Mouse (Mus musculus): ENCODE measurements around the gene Necab2.

The Necab2 gene

DNA sequence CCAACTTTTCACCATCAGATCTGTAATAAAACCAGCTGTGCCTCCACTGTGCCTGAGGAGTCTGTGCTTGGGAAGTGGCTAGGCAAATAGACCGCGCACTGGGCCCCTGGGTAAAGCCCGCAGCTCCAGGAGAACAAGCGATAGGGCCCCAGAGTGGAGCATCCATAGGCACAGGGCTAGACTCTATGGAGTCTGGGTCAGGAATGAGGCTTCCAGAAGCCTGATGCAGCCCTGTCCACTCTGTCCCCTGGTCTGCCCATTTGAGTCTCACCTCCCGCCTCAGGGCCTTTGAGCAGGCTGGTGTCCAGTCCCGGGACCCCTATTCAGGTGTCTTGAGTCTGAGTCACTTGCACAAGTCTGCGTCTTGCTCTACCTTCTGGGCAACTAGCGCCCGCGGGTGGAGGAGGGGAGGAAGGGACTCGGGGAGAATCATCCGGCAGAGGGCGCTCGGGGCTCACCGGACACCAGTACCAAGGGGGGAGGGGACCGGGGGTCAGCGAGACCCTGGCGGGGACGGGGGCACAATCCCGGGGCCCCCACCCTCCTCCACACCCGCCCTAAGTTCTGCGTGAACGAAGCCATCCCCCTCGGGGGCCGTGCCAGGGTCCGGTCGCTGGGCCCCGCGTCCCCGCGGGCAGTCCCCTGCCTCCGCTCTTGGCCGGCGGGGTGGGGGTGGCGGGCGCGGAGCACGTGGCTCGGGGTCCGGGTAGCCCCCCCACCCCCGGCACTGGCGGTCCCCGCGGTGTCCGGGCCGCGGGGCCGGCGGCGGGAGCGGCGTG is at the start of gene Necab2:
TSS of gene Necab2 (plus strand) at position 509 of the 779 bp plus-strand sequence.
- peaks cover 78% of the 10 kb centered on the region for H3K27me3 ChIP-seq (ENCODE audit: insufficient read depth, low read length)
- H3K4me3 ChIP-seq (replicated peaks; ENCODE audit: low read length): peak within 1 kb of the TSS; percentile 83
- TF ChIP-seq CTCF (conservative IDR thresholded peaks at IDR 0.05; ENCODE audit: low read length): peak; percentile 50
- TF ChIP-seq NANOG (IDR thresholded peaks at IDR 0.05; ENCODE audit: borderline replicate concordance, low read length): no peak
- TF ChIP-seq POU5F1 (IDR thresholded peaks at IDR 0.05; ENCODE audit: borderline replicate concordance, low read length): no peak

GRCm38 (mm10) chr8:119398558-119398957 is 48.0 kb upstream of the Necab2 start:
- Histone ChIP-seq H3K4me3 (replicated peaks; ENCODE audit: low read length) (no peak overlapping the region), H3K4me1 (replicated peaks; ENCODE audit: low read depth, low read length) (peaks cover 20% of the 10 kb centered on the region), H3K36me3 (ENCODE audit: insufficient read depth, low read length) (no peaks in the 10 kb centered on the region), H3K27me3 (ENCODE audit: insufficient read depth, low read length) (peaks cover 30% of the 10 kb centered on the region), H3K9me3 (ENCODE audit: low read length) (no peaks in the 10 kb centered on the region)
- TF ChIP-seq CTCF (conservative IDR thresholded peaks at IDR 0.05; ENCODE audit: low read length) (no peak), POU5F1 (IDR thresholded peaks at IDR 0.05; ENCODE audit: borderline replicate concordance, low read length) (no peak), NANOG (IDR thresholded peaks at IDR 0.05; ENCODE audit: borderline replicate concordance, low read length) (no peak)

More for the DNA sequence above, at the start of gene Necab2:
- Histone ChIP-seq H3K9me3 (ENCODE audit: low read length) (no peaks in the 10 kb centered on the region), H3K4me1 (replicated peaks; ENCODE audit: low read depth, low read length) (peaks cover 43% of the 10 kb centered on the region), H3K36me3 (ENCODE audit: insufficient read depth, low read length) (no peaks in the 10 kb centered on the region)

GRCm38 (mm10) chr8:119399255-119399654 is 47.3 kb upstream of the Necab2 start:
- peaks cover 24% of the 10 kb centered on the region for H3K27me3 ChIP-seq (ENCODE audit: insufficient read depth, low read length)
- no peaks in the 10 kb centered on the region for H3K36me3 ChIP-seq (ENCODE audit: insufficient read depth, low read length)
- H3K4me1 ChIP-seq (replicated peaks; ENCODE audit: low read depth, low read length): peaks cover 16% of the 10 kb centered on the region
- no peak overlapping the region for H3K4me3 ChIP-seq (replicated peaks; ENCODE audit: low read length)
- no peak for TF ChIP-seq NANOG (IDR thresholded peaks at IDR 0.05; ENCODE audit: borderline replicate concordance, low read length)
- no peak for TF ChIP-seq CTCF (conservative IDR thresholded peaks at IDR 0.05; ENCODE audit: low read length)
- TF ChIP-seq POU5F1 (IDR thresholded peaks at IDR 0.05; ENCODE audit: borderline replicate concordance, low read length): no peak
- H3K9me3 ChIP-seq (ENCODE audit: low read length): no peaks in the 10 kb centered on the region

- TF ChIP-seq NANOG (IDR thresholded peaks at IDR 0.05; ENCODE audit: borderline replicate concordance, low read length): no peak
- TF ChIP-seq CTCF (conservative IDR thresholded peaks at IDR 0.05; ENCODE audit: low read length): no peak
- no peak for TF ChIP-seq POU5F1 (IDR thresholded peaks at IDR 0.05; ENCODE audit: borderline replicate concordance, low read length)
Observed at GRCm38 (mm10) chr8:119400122-119400671, 46.3 kb upstream of the Necab2 start.

DNA sequence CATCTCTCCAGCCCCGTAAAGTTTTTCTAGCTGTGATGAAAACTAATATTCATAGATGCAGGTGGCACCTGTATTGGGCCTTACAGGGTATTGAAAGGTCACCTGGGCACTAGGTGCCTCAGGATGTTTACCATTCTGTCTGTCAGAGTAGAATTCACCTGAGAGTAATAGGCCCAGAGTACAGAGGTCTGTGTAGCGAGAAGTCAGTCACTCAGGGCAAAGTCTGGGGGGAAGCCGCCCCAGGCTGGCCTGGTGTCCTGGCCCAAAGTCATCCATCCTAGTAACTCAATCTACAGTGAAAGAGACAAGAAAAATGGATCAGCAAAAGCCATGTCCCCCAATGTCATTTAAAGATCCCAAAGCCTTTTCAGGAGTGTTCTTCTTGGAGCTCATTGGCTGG is 45.6 kb upstream of the Necab2 start:
- no peak for TF ChIP-seq CTCF (conservative IDR thresholded peaks at IDR 0.05; ENCODE audit: low read length)
- no peak for TF ChIP-seq NANOG (IDR thresholded peaks at IDR 0.05; ENCODE audit: borderline replicate concordance, low read length)
- no peak for TF ChIP-seq POU5F1 (IDR thresholded peaks at IDR 0.05; ENCODE audit: borderline replicate concordance, low read length)
- peaks cover 18% of the 10 kb centered on the region for H3K27me3 ChIP-seq (ENCODE audit: insufficient read depth, low read length)
- peaks cover 8% of the 10 kb centered on the region for H3K4me1 ChIP-seq (replicated peaks; ENCODE audit: low read depth, low read length)
- H3K4me3 ChIP-seq (replicated peaks; ENCODE audit: low read length): no peak overlapping the region
- no peaks in the 10 kb centered on the region for H3K36me3 ChIP-seq (ENCODE audit: insufficient read depth, low read length)
- H3K9me3 ChIP-seq (ENCODE audit: low read length): no peaks in the 10 kb centered on the region

More at GRCm38 (mm10) chr8:119400122-119400671, 46.3 kb upstream of the Necab2 start:
- Histone ChIP-seq H3K4me3 (replicated peaks; ENCODE audit: low read length) (no peak overlapping the region), H3K4me1 (replicated peaks; ENCODE audit: low read depth, low read length) (peaks cover 13% of the 10 kb centered on the region), H3K36me3 (ENCODE audit: insufficient read depth, low read length) (no peaks in the 10 kb centered on the region), H3K9me3 (ENCODE audit: low read length) (no peaks in the 10 kb centered on the region), H3K27me3 (ENCODE audit: insufficient read depth, low read length) (peaks cover 24% of the 10 kb centered on the region)

DNA sequence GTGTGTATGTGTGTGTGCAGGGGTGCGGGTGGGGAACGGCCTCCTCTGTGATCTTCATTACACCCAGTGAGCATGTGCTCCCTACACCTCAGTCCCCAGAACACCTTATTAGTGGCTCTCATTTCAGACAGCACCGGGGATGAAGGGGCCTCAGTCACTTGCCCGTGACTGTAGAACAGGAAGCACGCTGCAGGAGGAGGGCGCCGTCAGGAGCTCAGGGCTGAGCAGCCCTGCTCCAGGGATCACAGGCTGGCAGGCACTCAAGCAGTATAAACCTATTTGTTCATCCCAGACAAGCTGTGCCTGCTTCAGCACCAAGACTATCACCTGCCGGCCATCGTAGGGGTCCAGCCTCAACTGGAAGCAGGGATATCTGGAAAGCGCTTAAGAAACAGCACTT is 42.6 kb upstream of the Necab2 start:
- no peaks in the 10 kb centered on the region for H3K27me3 ChIP-seq (ENCODE audit: insufficient read depth, low read length)
- H3K4me3 ChIP-seq (replicated peaks; ENCODE audit: low read length): no peak overlapping the region
- no peaks in the 10 kb centered on the region for H3K9me3 ChIP-seq (ENCODE audit: low read length)
- no peaks in the 10 kb centered on the region for H3K36me3 ChIP-seq (ENCODE audit: insufficient read depth, low read length)
- peaks cover 18% of the 10 kb centered on the region for H3K4me1 ChIP-seq (replicated peaks; ENCODE audit: low read depth, low read length)
- TF ChIP-seq POU5F1 (IDR thresholded peaks at IDR 0.05; ENCODE audit: borderline replicate concordance, low read length) (no peak), NANOG (IDR thresholded peaks at IDR 0.05; ENCODE audit: borderline replicate concordance, low read length) (no peak), CTCF (conservative IDR thresholded peaks at IDR 0.05; ENCODE audit: low read length) (no peak)

DNA sequence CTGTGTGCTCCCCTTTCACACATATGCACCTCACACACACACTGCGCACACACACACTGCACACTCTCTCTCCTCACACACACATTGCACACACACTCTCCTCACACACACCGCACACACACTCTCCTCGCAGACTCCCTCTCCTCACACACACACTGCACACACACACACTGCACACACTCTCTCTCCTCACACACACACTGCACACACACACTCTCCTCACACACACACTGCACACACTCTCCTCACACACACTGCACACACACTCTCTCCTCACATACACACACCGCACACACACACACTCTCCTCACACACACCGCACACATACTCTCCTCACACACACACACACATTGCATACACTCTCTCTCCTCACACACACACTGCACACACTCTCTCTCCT is 41.9 kb upstream of the Necab2 start:
- TF ChIP-seq POU5F1 (IDR thresholded peaks at IDR 0.05; ENCODE audit: borderline replicate concordance, low read length) (no peak), CTCF (conservative IDR thresholded peaks at IDR 0.05; ENCODE audit: low read length) (no peak), NANOG (IDR thresholded peaks at IDR 0.05; ENCODE audit: borderline replicate concordance, low read length) (no peak)
- Histone ChIP-seq H3K36me3 (ENCODE audit: insufficient read depth, low read length) (no peaks in the 10 kb centered on the region), H3K4me3 (replicated peaks; ENCODE audit: low read length) (no peak overlapping the region), H3K4me1 (replicated peaks; ENCODE audit: low read depth, low read length) (peaks cover 21% of the 10 kb centered on the region), H3K9me3 (ENCODE audit: low read length) (no peaks in the 10 kb centered on the region), H3K27me3 (ENCODE audit: insufficient read depth, low read length) (no peaks in the 10 kb centered on the region)

GRCm38 (mm10) chr8:119408311-119408710 is 38.2 kb upstream of the Necab2 start:
- Histone ChIP-seq H3K27me3 (ENCODE audit: insufficient read depth, low read length) (peaks cover 5% of the 10 kb centered on the region), H3K4me1 (replicated peaks; ENCODE audit: low read depth, low read length) (peaks cover 33% of the 10 kb centered on the region), H3K36me3 (ENCODE audit: insufficient read depth, low read length) (0 out of 2 replicates have a peak, but pooled peaks cover 7% of the 10 kb centered on the region), H3K4me3 (replicated peaks; ENCODE audit: low read length) (no peak overlapping the region), H3K9me3 (ENCODE audit: low read length) (no peaks in the 10 kb centered on the region)
- TF ChIP-seq POU5F1 (IDR thresholded peaks at IDR 0.05; ENCODE audit: borderline replicate concordance, low read length): no peak
- no peak for TF ChIP-seq CTCF (conservative IDR thresholded peaks at IDR 0.05; ENCODE audit: low read length)
- no peak for TF ChIP-seq NANOG (IDR thresholded peaks at IDR 0.05; ENCODE audit: borderline replicate concordance, low read length)

All from E14TG2a.4 (cell line).